Mouse (Mus musculus) erythroblast, embryonic 14.5 days (primary cell): ENCODE data around the gene Ccer1.

Experiments used
- GATA1 ChIP-seq: IDR thresholded peaks from 2 replicates; pipeline ENCODE4 v1.6.1; 2012; ENCODE audit warnings: low read length, inconsistent platforms, mixed read lengths
- TAL1 ChIP-seq: IDR thresholded peaks from 3 replicates; pipeline ENCODE4 v1.6.1; 2012; ENCODE audit warnings: low read length, inconsistent platforms, mixed read lengths

GRCm38 (mm10) chr10:97673239-97673638 is 19.6 kb upstream of the Ccer1 start:
- TF ChIP-seq TAL1 (no peak), GATA1 (no peak)
